Mouse (Mus musculus): ENCODE results near the gene Trabd2b.

GRCm38 (mm10) chr4:114454495-114455186, 48.1 kb downstream of the Trabd2b start:
- TF ChIP-seq POLR2A (IDR thresholded peaks at IDR 0.05; ENCODE audit: extremely low read depth, insufficient read depth, low read length) (no peak), CTCF (IDR thresholded peaks at IDR 0.05; ENCODE audit: extremely low read depth, insufficient read depth, low read length) (no peak)

Measured in cortical plate, adult 2 months (tissue).